Mouse (Mus musculus): ENCODE data around the gene Atp2c1. TPM values are rescaled to one million over a fixed set of nuclear protein-coding genes. Genes with fewer than 3 reads are reported as not detected.

The Atp2c1 gene
- polyA plus RNA-seq, 1 experiment, result 20.5 TPM

- H3K4me2 ChIP-seq (ENCODE audit: low read depth), result peak overlapping the region; percentile 24
- no peaks in the 10 kb centered on the region for H3K27me3 ChIP-seq (ENCODE audit: control insufficient read depth, insufficient read depth, insufficient read length)
- H3K4me3 ChIP-seq, result no peak overlapping the region
- H3ac ChIP-seq (ENCODE audit: control insufficient read depth, insufficient read length), result no peak overlapping the region
- no peaks in the 10 kb centered on the region for H3K36me3 ChIP-seq (ENCODE audit: control insufficient read depth, insufficient read depth)
- TF ChIP-seq MYOD1 (IDR thresholded peaks at IDR 0.05; ENCODE audit: control insufficient read depth in 1 of 3, insufficient read length in 2 of 3, low read depth in 2 of 3) (peak in 2 of 3 experiments; percentile 71 to 83), TCF12 (IDR thresholded peaks at IDR 0.05; ENCODE audit: insufficient read depth, poor library complexity, severe bottlenecking) (peak; percentile 33), SRF (IDR thresholded peaks at IDR 0.05; ENCODE audit: control insufficient read depth, insufficient read length, low read depth) (peak; percentile 95), CEBPB (IDR thresholded peaks at IDR 0.05; ENCODE audit: insufficient read depth, poor library complexity, severe bottlenecking) (peak; percentile 84), MAX (IDR thresholded peaks at IDR 0.05; ENCODE audit: low read depth) (no peak), E2F4 (IDR thresholded peaks at IDR 0.05; ENCODE audit: insufficient read depth) (no peak), POLR2AphosphoS2 (IDR thresholded peaks at IDR 0.05; ENCODE audit: insufficient read length, low read depth) (no peak), POLR2A (IDR thresholded peaks at IDR 0.05; ENCODE audit: insufficient read length, low read depth) (no peak), TCF3 (IDR thresholded peaks at IDR 0.05; ENCODE audit: insufficient read length, low read depth) (no peak), USF1 (IDR thresholded peaks at IDR 0.05; ENCODE audit: low read depth) (no peak), MYOG (IDR thresholded peaks at IDR 0.05; ENCODE audit: control insufficient read depth in 1 of 3, insufficient read depth in 1 of 3, insufficient read length in 2 of 3, low read depth in 2 of 3) (peak; percentile 24 to 81 (median 28))
- H3K79me2 ChIP-seq (ENCODE audit: control insufficient read depth, insufficient read depth), result no peaks in the 10 kb centered on the region
These were observed 150.7 kb downstream of the Atp2c1 start for GRCm38 (mm10) chr9:105376411-105376810.

DNA sequence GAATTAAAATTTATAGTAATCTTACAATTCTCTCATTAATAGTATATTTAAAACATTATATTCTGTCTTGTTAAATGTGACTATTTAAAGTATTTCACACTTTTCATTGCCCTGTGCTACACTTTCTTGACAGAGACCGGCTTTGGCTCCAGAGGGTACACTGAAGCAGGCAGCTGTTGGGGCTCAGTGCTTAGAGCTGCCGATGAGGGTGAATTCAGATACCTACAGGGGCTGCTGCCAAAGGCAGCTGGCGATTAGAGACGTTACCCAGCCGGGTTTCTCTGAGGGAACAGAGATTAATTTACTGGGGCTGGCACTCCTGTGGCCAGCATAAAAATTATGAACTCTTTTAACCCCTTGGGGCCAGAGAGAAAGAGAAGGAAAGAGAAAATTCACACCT is 152.8 kb downstream of the Atp2c1 start:
- no peak overlapping the region for H3K4me3 ChIP-seq

GRCm38 (mm10) chr9:105368605-105369004 is 158.5 kb downstream of the Atp2c1 start:
- TF ChIP-seq POLR2AphosphoS2 (IDR thresholded peaks at IDR 0.05; ENCODE audit: insufficient read length, low read depth) (no peak), SRF (IDR thresholded peaks at IDR 0.05; ENCODE audit: control insufficient read depth, insufficient read length, low read depth) (no peak), MYOD1 (IDR thresholded peaks at IDR 0.05; ENCODE audit: control insufficient read depth in 1 of 3, insufficient read length in 2 of 3, low read depth in 2 of 3) (no peak), REST (IDR thresholded peaks at IDR 0.05; ENCODE audit: insufficient read depth, insufficient read length) (no peak), MYOG (IDR thresholded peaks at IDR 0.05; ENCODE audit: control insufficient read depth in 1 of 3, insufficient read depth in 1 of 3, insufficient read length in 2 of 3, low read depth in 2 of 3) (no peak), CEBPB (IDR thresholded peaks at IDR 0.05; ENCODE audit: insufficient read depth, poor library complexity, severe bottlenecking) (no peak), USF1 (IDR thresholded peaks at IDR 0.05; ENCODE audit: low read depth) (no peak), POLR2A (IDR thresholded peaks at IDR 0.05; ENCODE audit: insufficient read length, low read depth) (no peak), TCF3 (IDR thresholded peaks at IDR 0.05; ENCODE audit: insufficient read length, low read depth) (no peak), E2F4 (IDR thresholded peaks at IDR 0.05; ENCODE audit: insufficient read depth) (no peak), TCF12 (IDR thresholded peaks at IDR 0.05; ENCODE audit: insufficient read depth, poor library complexity, severe bottlenecking) (no peak), MAX (IDR thresholded peaks at IDR 0.05; ENCODE audit: low read depth) (no peak)
- H3K36me3 ChIP-seq (ENCODE audit: control insufficient read depth, insufficient read depth), result no peaks in the 10 kb centered on the region
- no peak overlapping the region for H3K4me2 ChIP-seq (ENCODE audit: low read depth)
- no peak overlapping the region for H3ac ChIP-seq (ENCODE audit: control insufficient read depth, insufficient read length)
- H3K4me3 ChIP-seq, result no peak overlapping the region
- no peaks in the 10 kb centered on the region for H3K27me3 ChIP-seq (ENCODE audit: control insufficient read depth, insufficient read depth, insufficient read length)
- H3K79me2 ChIP-seq (ENCODE audit: control insufficient read depth, insufficient read depth), result no peaks in the 10 kb centered on the region

More for the DNA sequence above, 152.8 kb downstream of the Atp2c1 start:
- Histone ChIP-seq H3ac (ENCODE audit: control insufficient read depth, insufficient read length) (no peak overlapping the region), H3K36me3 (ENCODE audit: control insufficient read depth, insufficient read depth) (no peaks in the 10 kb centered on the region), H3K27me3 (ENCODE audit: control insufficient read depth, insufficient read depth, insufficient read length) (no peaks in the 10 kb centered on the region), H3K4me2 (ENCODE audit: low read depth) (no peak overlapping the region), H3K79me2 (ENCODE audit: control insufficient read depth, insufficient read depth) (no peaks in the 10 kb centered on the region)
- TF ChIP-seq TCF12 (IDR thresholded peaks at IDR 0.05; ENCODE audit: insufficient read depth, poor library complexity, severe bottlenecking) (no peak), MYOG (IDR thresholded peaks at IDR 0.05; ENCODE audit: control insufficient read depth in 1 of 3, insufficient read depth in 1 of 3, insufficient read length in 2 of 3, low read depth in 2 of 3) (peak in 1 of 3 experiments; percentile 53), E2F4 (IDR thresholded peaks at IDR 0.05; ENCODE audit: insufficient read depth) (no peak), MYOD1 (IDR thresholded peaks at IDR 0.05; ENCODE audit: control insufficient read depth in 1 of 3, insufficient read length in 2 of 3, low read depth in 2 of 3) (peak in 2 of 3 experiments; percentile 14 to 59), USF1 (IDR thresholded peaks at IDR 0.05; ENCODE audit: low read depth) (no peak), TCF3 (IDR thresholded peaks at IDR 0.05; ENCODE audit: insufficient read length, low read depth) (no peak), REST (IDR thresholded peaks at IDR 0.05; ENCODE audit: insufficient read depth, insufficient read length) (no peak)

DNA sequence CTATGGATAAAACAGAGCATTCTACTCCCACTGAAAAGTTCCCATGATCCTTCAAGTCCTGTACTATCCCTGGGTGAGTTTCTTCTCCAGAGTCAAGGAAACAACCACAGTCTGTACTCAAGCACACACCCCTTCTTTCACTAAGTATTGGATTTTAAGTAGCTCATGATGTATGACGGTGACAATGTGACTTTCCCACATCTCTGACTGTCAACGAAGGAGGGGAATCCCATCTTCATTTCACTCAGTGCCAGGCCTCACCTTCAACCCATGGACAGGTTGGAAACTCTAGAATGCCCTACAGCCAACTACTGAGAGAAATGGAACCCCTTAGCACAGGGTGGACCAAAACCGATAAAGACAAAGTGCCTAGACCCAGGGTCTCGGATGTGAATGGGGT is 160.9 kb downstream of the Atp2c1 start:
- Histone ChIP-seq H3K27me3 (ENCODE audit: control insufficient read depth, insufficient read depth, insufficient read length) (no peaks in the 10 kb centered on the region), H3ac (ENCODE audit: control insufficient read depth, insufficient read length) (no peak overlapping the region), H3K4me2 (ENCODE audit: low read depth) (no peak overlapping the region), H3K4me3 (no peak overlapping the region), H3K36me3 (ENCODE audit: control insufficient read depth, insufficient read depth) (no peaks in the 10 kb centered on the region), H3K79me2 (ENCODE audit: control insufficient read depth, insufficient read depth) (no peaks in the 10 kb centered on the region)
- TF ChIP-seq POLR2A (IDR thresholded peaks at IDR 0.05; ENCODE audit: insufficient read length, low read depth) (no peak), TCF12 (IDR thresholded peaks at IDR 0.05; ENCODE audit: insufficient read depth, poor library complexity, severe bottlenecking) (no peak), TCF3 (IDR thresholded peaks at IDR 0.05; ENCODE audit: insufficient read length, low read depth) (no peak), E2F4 (IDR thresholded peaks at IDR 0.05; ENCODE audit: insufficient read depth) (no peak), POLR2AphosphoS2 (IDR thresholded peaks at IDR 0.05; ENCODE audit: insufficient read length, low read depth) (no peak), USF1 (IDR thresholded peaks at IDR 0.05; ENCODE audit: low read depth) (no peak), CEBPB (IDR thresholded peaks at IDR 0.05; ENCODE audit: insufficient read depth, poor library complexity, severe bottlenecking) (no peak)
